Mouse (Mus musculus): ENCODE results near the gene Pnpo.

Gene Pnpo

DNA sequence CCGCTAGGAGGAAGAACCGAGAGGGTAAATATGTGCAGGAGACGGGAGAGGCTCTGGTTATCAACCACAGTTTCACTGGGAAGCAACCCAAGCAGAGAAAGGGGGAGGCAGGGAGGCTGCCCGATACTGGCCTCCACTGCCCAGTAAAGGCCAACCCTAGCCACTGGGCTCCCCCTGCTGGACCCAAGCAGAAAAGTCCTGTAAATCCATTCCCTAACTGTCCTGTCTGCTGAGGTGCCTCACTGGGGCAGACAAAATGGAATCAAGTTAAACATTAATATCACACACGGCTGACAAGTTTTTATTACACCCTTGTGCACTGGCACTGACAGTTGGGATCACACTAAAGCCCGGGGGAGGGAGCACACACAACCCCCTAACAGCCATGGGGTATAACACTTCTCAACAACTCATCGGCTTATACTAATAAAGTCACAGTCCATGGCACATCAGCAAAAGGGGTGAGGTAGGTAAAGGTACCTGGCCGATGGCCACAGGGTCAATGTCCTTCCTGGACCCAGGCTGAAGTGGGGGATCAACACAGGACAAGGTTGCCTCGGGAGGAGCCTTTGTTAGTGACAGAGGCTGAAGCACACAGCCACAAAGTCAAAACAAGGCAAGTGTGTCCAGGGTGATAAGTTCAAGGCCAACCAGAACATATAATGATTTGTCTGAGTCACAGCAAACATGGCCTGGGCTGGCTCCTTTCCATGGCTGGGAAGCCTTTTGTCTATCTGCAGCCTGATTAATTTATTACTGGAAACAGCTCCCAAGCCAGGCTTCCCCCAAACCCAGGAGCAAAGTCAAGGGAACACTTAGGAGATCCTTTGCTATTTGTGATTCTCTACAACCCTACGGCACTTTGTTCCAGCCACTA lies 6.0 kb downstream of the Pnpo start:
- DNase-seq (ENCODE audit: low spot score), result peak; percentile 67

- no peak for DNase-seq (ENCODE audit: low spot score)
Measured at GRCm38 (mm10) chr11:96935872-96936650, 7.7 kb downstream of the Pnpo start.

DNA sequence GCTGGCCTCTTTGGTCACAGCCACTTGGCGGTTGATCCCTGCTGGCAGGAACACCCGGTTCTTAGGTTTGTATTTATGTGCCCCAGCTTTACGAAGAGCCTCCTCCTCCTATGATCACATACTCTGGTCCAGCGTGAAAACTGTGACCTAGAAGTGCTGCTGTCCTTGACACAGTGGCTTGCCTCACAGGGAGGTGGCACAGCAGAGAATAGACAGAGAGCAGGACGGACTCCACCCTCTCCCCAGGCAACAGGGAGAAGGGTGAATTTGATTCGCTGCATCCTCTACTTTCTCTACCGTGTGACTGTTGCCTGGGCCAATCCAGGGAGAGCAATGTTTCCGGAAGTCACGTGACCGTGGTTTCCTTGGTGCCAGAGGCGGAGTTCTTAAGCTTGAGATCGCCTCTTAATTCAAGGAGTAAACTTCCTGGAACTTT lies 8.8 kb downstream of the Pnpo start:
- no peak for DNase-seq (ENCODE audit: low spot score)

DNA sequence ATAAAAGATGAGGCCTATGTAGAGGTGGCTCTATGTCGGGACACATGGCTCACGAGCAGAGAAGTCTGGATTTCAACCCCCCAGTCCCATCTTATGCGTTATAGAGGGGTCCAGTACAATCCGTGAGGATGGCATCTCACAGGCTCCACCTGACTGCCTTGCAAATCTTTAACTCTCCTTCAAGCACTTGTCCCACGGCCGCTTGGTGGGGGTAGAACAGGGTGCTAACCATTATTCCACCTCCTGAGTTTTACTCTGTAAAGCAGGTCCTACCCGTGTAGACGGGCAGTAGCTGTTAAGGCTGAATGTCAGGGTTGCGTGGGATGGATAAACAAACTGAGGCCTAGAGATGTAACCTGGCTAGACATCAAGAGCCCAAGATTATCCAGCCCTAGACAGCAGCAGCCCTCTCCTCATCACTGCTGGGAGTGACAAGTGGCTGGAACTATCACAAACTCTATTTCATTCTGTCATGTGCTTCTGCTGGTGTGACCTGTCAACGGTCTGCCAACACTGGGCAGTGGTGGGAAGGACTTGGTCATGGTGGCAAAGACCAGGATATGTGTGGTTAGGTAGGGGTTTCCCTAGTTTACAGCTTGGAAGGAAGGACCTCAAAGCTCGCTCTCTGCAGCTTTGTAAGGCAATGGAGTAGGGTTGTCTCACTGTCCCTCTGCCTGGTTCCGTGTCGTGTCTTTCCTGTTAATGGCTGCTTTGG lies 10.1 kb downstream of the Pnpo start:
- no peak for DNase-seq (ENCODE audit: low spot score)

DNA sequence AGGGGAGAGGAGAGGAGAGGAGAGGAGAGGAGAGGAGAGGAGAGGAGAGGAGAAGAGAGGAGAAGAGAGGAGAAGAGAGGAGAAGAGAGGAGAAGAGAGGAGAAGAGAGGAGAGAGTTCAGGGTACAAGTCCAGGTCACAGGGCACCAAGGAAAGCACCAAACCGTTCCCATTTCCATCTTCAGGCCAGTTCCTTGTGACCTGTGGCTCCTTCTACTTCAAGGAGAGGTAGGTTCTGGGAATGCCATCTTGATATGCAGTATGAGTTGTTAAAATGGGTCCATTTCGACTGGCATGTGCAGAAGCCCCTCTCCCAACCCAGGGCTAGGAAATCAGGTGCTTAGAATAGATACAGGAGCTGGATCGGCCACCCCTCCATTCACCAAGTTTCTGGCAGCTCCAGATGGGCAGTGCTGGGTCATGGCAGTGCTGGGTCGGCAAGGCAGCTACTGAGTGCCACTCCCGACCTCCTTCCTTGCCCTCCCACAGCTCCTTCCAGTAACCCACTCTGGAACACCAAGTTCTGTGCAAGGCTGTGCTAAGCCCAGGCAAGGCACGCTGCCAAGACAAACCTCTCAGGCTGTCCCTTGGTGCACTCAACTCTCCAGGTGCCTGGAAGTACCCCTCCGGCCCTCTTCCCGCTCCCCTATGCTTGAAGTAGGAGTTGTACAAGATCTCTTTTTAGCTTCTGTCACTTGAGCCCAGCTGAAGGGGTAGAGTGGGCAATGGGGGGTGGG lies 12.3 kb downstream of the Pnpo start:
- DNase-seq (ENCODE audit: low spot score), result no peak

- DNase-seq (ENCODE audit: low spot score), result no peak
Measured at GRCm38 (mm10) chr11:96929766-96930331, 13.9 kb downstream of the Pnpo start.

DNA sequence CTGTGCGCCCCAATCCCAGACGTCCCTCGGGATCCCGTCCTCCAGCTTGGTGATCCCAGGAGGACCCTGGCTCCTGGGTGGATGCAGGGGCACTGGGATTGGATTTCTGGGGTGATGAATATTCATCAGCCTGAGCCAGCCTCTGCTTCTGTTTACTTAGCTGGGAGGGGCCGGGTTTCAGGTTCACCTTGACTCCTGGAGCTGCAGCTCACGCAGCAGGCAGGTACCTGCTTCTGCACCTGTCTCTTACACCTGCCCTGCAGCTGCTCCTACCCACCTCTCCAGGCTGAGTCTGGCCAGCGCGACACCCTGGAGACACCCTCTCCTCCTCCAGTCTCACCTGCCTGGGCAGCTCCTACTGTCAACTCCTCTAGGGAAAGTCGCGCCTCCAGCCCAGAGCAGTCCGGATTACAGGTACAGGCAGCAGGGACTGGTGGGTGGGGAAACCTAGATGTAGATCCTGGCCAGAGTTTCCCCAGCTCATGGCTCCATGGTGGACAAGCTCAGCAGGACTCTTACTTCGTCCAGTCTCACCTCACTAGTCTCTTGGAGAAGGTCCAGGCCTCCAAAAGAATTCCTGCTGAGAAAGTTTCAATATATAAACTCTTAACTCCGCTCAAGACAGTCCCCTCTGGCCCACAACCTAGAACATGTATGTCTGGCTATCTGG lies 14.6 kb downstream of the Pnpo start:
- no peak for DNase-seq (ENCODE audit: low spot score)

DNA sequence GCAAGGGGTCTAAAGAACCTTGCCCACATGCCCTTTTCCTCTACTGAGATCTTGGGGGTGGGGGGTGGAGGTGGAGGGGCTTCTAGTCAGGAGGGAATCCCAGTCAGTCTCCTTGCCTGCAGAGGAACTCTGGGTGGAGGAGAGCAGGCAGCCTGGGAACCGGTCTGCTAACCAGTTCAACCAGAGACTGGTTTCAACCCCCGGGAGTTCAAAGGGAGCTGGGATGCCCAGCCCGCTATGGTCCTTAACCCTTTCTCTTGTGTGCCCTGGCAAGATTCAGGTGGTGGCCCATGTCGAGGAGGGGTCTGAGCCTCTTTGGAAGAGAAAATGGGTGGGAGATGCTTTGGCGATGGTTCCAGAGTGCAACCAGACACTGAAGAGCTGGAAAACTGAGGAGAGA lies 15.1 kb downstream of the Pnpo start:
- DNase-seq (ENCODE audit: low spot score), result no peak

DNA sequence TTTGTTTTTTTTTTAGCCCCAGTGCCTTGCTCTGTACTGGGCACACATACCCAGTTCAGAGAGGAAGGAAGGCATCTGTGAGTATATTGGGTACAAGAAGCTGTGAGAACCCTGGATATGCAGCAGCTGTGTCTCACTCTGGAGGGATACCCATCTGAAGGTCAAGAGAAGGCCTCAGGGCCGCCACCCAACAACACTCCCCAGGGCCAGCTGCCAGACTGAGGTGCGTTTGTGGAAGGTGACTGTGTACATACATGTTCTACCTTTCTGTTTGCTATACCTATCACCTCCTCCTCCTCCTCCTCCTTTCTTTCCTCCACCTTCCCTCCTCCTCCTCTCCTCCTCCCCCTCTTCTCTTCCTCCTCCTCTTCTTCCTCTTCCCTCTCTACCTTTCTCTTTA lies 15.7 kb downstream of the Pnpo start, which contains the start of gene Prr15l:
Gene Prr15l, plus strand, starts transcription at position 17 of the 400 bp plus-strand sequence.
- DNase-seq (ENCODE audit: low spot score), result no peak

DNA sequence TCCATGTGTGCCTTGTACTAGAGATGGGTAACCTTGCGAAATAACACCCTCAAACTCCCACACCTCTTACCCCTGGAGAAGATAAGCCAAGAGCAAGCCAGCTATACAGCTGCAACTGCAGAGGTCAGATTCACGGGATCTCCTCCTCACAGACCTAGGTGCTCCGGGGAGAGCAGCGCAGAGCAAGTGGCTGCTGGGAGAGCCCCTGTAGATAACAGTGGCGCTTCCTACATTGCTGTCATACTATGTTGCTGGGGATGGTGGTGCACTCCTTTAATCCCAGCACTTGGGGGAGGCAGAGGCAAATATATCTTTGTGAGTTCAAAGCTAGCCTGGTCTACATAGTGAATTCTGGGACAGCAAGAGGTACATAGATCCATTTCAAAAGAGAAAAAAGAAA lies 17.2 kb downstream of the Pnpo start:
- no peak for DNase-seq (ENCODE audit: low spot score)

GRCm38 (mm10) chr11:96925469-96926148 lies 18.2 kb downstream of the Pnpo start:
- DNase-seq (ENCODE audit: low spot score), result no peak

GRCm38 (mm10) chr11:96924861-96925260 lies 18.9 kb downstream of the Pnpo start:
- no peak for DNase-seq (ENCODE audit: low spot score)

DNA sequence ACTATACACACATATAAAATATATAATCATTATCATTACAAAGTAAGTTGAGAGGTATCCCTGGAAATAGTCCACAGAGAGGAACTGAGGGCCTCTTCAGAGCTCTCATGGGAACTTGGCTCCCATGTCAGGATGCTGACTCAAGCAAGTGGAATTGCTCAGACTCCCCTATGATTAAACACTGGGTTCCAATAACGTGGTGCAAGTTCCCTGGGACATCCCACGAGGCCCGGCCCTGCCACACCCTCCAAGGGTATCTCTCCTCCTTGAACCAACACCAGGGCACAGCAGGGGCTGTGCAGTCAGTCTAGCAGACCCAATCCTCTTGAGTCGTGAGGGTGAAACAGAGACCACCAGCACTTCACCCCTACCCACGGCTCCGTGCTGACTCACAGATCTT lies 24.8 kb downstream of the Pnpo start:
- no peak for DNase-seq (ENCODE audit: low spot score)

DNA sequence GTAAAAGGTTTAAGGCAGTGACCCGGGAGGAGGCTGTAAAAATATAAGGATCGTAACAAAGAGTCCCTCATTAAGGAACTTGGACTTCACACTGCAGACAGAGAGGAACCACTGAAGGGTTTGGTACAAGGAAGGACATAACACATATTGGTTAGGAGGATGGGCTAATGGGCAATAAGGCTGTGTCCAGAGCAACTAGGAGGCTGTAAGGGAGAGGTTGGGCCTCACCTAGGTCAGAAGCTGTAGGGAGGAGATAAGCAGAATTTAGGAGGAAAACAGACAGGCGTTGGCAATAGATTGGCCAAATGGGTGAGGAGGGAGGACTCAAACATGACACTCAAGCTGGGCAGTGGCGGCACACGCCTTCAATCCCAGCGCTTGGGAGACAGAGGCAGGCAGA lies 26.4 kb downstream of the Pnpo start:
- no peak for DNase-seq (ENCODE audit: low spot score)

- no peak for DNase-seq (ENCODE audit: low spot score)
Measured at GRCm38 (mm10) chr11:96916885-96917396, 26.8 kb downstream of the Pnpo start.

GRCm38 (mm10) chr11:96916044-96916884 lies 27.5 kb downstream of the Pnpo start, which contains the start of gene Cdk5rap3:
Gene Cdk5rap3 (minus strand): TSS chr11:96916496.
- DNase-seq (ENCODE audit: low spot score), result peak; percentile 97

DNA sequence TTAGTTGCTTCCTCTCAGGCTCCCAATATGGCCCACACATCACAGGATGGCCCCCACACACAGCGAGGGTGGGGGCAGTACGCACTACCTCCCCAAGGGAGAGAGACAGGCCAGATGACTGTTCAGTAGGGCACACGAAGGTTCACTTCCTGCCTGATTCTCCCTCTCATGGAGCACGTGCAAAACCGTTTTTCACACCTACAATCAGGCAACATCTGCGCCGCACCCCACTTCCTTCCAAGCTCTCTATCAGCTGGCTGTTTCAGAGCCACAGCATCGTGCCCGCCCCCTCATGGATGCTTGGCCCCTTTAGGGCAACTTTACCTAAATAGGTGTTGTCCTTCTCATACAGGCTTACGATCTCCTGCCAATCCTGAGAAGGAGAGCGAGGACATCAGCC lies 31.1 kb downstream of the Pnpo start:
- DNase-seq (ENCODE audit: low spot score), result no peak

DNA sequence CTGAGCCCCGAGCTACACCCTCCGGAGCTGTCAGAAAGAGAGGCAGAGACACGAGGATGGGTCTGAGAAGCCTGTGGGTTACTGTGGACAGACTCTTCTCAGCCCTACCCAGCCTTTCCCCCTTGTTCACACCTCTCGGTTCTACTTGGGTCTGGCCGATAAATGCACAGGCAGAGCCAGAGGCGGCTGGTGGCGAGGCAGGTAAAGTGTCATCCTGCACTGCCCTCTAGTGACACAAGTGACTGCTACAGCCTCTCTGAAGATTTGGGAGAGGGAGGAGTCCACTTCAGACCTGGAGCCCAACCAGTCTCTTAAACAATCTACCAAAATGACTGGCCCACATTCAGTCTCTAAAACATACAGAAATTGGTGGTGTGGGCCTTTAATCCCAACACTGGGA lies 33.8 kb downstream of the Pnpo start:
- DNase-seq (ENCODE audit: low spot score), result peak; percentile 55

DNA sequence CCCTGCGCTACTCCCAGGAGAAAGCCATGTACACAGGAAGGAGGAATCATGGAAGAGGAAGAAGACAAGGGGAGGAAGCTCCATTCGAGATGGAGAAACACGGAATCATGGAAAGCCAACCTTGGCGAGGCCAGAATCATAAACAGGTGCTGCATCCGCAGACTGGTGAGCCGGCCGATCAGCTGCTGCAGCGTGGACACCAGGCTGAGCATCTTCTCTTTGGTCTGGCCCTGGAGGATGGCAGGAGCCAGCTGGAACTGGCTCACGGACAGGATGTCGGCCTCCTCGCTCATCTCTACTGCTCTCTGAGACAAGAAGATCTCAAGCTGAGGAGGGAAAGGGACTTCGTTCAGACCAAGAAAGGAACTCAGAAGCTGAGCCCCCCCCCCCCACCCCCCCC lies 35.2 kb downstream of the Pnpo start:
- DNase-seq (ENCODE audit: low spot score), result no peak
